Mouse (Mus musculus) megakaryocyte progenitor cell, adult 5-6 weeks (primary cell): Measurements from ENCODE around the gene Dnah7a. TPM values are rescaled to one million over a fixed set of nuclear protein-coding genes. Genes with fewer than 3 reads are reported as not detected.
"Not testable (repeated sequence)": the region's sequence is repeated elsewhere in the genome, so short reads cannot be mapped to it uniquely, and the experiment has no call there.

Experiments used
- ATAC-seq: replicated peaks from 2 replicates; pipeline ENCODE4 v1.8.0; 2016; ENCODE audit warnings: mild to moderate bottlenecking, moderate TSS enrichment, inconsistent platforms; ENCODE audit not compliant: poor library complexity
- total RNA-seq, 2 experiments: library from RNA; stranded (forward) in 1 of 2; stranded (reverse) in 1 of 2; fragments of 157-497, 149-512 nt in 1 of 2; fragments of 200-1000 nt in 1 of 2; gene quantifications; 2 replicates each; pipeline versions ENCODE4 v1.2.3 to v1.2.4; 2015 to 2017

Dnah7a gene
- total RNA-seq (2015) (0.32 TPM in 1 of 2 replicates, not detected in the other), total RNA-seq (2017) (not detected in 2 replicates)

- ATAC-seq: peak; percentile 63
These were observed at the start of gene Dnah7a for GRCm38 (mm10) chr1:53706431-53707361. Dnah7a (minus strand) TSS chr1:53706784.

- not testable (repeated sequence) for ATAC-seq
These were observed 46.9 kb upstream of the Dnah7a start for GRCm38 (mm10) chr1:53753501-53753900.

- no peak for ATAC-seq
These were observed 44.6 kb upstream of the Dnah7a start for GRCm38 (mm10) chr1:53751144-53751543.

GRCm38 (mm10) chr1:53750697-53751096 lies 44.1 kb upstream of the Dnah7a start:
- not testable (repeated sequence) for ATAC-seq

GRCm38 (mm10) chr1:53749881-53750385 lies 43.3 kb upstream of the Dnah7a start:
- ATAC-seq: not testable (repeated sequence)

GRCm38 (mm10) chr1:53748571-53748970 lies 42.0 kb upstream of the Dnah7a start:
- ATAC-seq: no peak

DNA sequence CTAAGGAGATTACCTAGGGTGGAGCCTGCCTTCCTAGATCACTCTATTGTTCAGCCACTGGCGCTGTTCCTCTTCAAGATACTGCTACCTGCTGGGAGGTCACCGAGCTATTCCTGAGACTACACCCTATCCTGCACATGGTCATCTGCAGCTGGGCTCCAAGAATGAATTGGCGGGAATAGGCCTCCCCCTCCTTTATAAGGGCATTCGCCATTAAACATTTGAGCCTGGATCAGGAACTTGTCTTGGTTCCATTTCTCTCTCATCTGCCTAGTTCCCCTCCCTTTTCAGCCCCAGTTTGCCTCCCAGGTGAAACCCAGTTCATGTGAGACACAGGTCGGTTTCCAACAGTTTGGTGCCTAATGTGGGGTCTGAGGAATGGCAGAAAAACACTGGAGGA lies 39.4 kb upstream of the Dnah7a start:
- no peak for ATAC-seq

- ATAC-seq: peak; percentile 72
These were observed 35.3 kb upstream of the Dnah7a start for GRCm38 (mm10) chr1:53741742-53742458.

GRCm38 (mm10) chr1:53740777-53741336 lies 34.3 kb upstream of the Dnah7a start:
- ATAC-seq: no peak

DNA sequence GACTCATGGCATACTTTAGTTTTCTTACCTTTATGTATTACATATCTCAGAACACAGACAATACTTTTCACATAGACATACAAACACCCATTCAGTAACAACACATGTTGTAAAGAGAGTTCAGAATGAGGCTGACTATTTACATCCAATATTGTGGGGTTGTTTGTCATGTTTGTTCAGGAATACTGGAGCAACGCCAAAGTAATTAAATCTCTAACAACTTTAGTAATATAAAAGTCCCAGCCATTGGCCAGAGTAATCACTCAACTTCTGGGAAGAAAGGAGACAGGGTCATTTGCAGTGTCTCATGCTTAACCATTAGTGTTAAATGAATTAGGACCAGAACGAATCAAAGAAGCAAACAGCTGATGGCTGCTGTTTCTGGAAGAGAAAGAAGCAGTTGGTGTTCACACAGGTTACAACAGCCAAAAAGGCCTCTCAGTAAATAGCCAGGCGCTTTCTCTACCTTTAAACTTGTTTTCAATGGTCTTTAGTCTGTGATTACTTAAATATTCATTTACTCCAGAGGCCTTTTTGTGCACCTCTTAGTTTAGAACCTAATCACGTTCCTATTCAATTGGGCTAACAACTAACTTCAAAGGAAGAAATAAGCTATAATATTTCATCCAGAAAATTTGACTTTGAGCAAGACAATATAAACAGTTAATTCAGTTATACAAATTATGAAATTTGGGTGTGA lies 33.6 kb upstream of the Dnah7a start:
- not testable (repeated sequence) for ATAC-seq

GRCm38 (mm10) chr1:53736583-53736982 lies 30.0 kb upstream of the Dnah7a start:
- ATAC-seq: no peak

GRCm38 (mm10) chr1:53728489-53729225 lies 22.1 kb upstream of the Dnah7a start:
- ATAC-seq: peak; percentile 70

DNA sequence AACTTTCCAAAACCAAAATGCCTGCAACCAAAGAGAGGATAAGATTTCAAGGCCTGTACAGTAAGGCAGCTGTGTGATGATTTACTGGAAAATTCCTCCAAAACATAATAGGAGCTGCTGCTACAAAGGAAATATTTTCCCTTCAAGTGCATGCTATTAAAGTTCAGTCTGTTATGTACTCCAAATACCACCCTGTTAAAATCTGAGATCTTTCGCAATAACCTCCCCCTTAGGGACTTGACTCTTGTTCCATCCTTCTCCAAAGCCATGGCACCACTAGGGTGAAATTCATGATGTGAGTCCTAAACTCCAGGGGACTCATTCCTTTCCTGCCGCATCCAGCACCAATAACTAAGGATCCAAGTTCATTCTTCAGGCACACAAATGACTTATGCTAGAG lies 20.3 kb upstream of the Dnah7a start:
- ATAC-seq: no peak

GRCm38 (mm10) chr1:53721353-53721752 lies 14.8 kb upstream of the Dnah7a start:
- no peak for ATAC-seq

GRCm38 (mm10) chr1:53720601-53721351 lies 14.2 kb upstream of the Dnah7a start:
- no peak for ATAC-seq

GRCm38 (mm10) chr1:53715966-53716515 lies 9.5 kb upstream of the Dnah7a start:
- ATAC-seq: no peak

- ATAC-seq: peak; percentile 77
These were observed 8.9 kb upstream of the Dnah7a start for GRCm38 (mm10) chr1:53715446-53715845.

DNA sequence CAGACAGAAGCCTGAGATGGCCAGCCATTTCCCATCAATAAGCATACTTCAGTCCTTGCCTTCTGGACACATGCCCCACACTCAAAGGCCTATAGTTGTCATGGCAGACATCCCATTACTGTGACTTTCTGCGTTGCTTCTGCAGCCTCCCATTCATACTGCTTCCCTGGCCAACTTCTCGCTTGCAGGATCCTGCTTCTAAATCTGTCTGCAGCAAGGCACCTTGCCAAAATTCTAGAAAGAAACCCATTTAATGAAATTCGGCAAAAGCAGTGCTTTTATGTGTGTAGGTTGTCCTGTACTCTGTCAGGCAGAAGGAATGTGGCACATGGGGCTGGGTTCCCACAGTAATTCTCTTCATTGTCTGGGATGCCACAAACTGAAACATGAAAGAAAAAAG lies 6.8 kb upstream of the Dnah7a start:
- ATAC-seq: not testable (repeated sequence)

- no peak for ATAC-seq
These were observed 4.5 kb upstream of the Dnah7a start for GRCm38 (mm10) chr1:53711069-53711468.
